Mouse (Mus musculus) heart, embryonic 10.5 days (tissue): ENCODE measurements around the gene Kif19a. TPM values are rescaled to one million over a fixed set of nuclear protein-coding genes. Genes with fewer than 3 reads are reported as not detected.
A peak's percentile ranks its signal among the peaks of the same experiment; 100 is the strongest.

Experiments
- DNase-seq: peaks from one replicate; pipeline ENCODE4 v3.0.0-alpha.2; 2017; ENCODE audit warnings: low spot score
- H3K27ac ChIP-seq: fragments of 300-500 bp; sonication (generic); 2 replicates; pipeline ENCODE4 v1.5.1; 2016; ENCODE audit warnings: mild to moderate bottlenecking
- H3K27me3 ChIP-seq: fragments of 300-500 bp; sonication (generic); 2 replicates; pipeline ENCODE4 v1.6.1; 2016; ENCODE audit warnings: mild to moderate bottlenecking; ENCODE audit not compliant: poor library complexity, insufficient read depth, severe bottlenecking
- H3K36me3 ChIP-seq: fragments of 300-500 bp; sonication (generic); 2 replicates; pipeline ENCODE4 v1.6.1; 2016; ENCODE audit warnings: mild to moderate bottlenecking, moderate library complexity
- H3K4me1 ChIP-seq: fragments of 300-500 bp; sonication (generic); 2 replicates; pipeline ENCODE4 v1.6.1; 2016; ENCODE audit warnings: mild to moderate bottlenecking
- H3K4me3 ChIP-seq: fragments of 300-500 bp; sonication (generic); 2 replicates; pipeline ENCODE4 v1.5.1; 2016; ENCODE audit warnings: mild to moderate bottlenecking, moderate library complexity
- H3K9me3 ChIP-seq: fragments of 300-500 bp; sonication (generic); 2 replicates; pipeline ENCODE4 v1.6.1; 2016; ENCODE audit warnings: mild to moderate bottlenecking, moderate library complexity
- WGBS: fragments of 180-500 bp; shearing (Covaris S2); methylation state at CpG from one replicate; pipeline ENCODE4 v1.1.7; 2016; 5-methylcytosine and 5-hydroxymethylcytosine counted together
- polyA plus RNA-seq: library from polyadenylated mRNA; unstranded; fragments of >200 nt; fragmentation: Nextera tagmentation; extraction: Ambion mirVana; gene quantifications from 2 replicates; pipeline ENCODE4 v1.2.1, GENCODE M21; 2016

Kif19a gene
- polyA plus RNA-seq, 1 experiment from 2014 or later = 0.14 TPM

DNA sequence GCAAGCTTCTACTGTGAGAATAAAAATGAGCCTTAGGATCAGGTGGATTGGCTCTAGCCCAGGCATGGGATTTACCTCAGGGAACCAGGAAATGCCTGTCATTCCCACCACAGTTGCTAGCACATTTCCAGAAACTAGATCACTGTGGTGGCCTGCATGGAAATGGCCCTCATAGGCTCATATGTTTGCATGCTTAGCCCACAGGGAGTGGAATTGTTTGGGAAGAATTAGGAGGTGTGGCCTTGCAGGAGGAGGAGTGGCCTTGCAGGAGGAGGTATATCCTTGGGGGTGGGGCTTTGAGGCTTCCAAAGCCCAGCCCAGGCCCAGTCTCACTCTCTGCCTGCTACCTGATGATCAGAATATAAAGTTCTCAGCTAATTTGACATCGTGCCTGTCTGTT lies 36.7 kb downstream of the Kif19a start:
- no peaks in the 10 kb centered on the region for H3K9me3 ChIP-seq
- no peak overlapping the region for H3K27ac ChIP-seq
- peaks cover 12% of the 10 kb centered on the region for H3K4me1 ChIP-seq
- H3K4me3 ChIP-seq = no peak overlapping the region
- DNase-seq = no peak
- no peaks in the 10 kb centered on the region for H3K36me3 ChIP-seq
- peaks cover 17% of the 10 kb centered on the region; the same call in 1 of the 2 replicates for H3K27me3 ChIP-seq
- 76% methylated on average over 1 of the region's 1 CpGs for WGBS

DNA sequence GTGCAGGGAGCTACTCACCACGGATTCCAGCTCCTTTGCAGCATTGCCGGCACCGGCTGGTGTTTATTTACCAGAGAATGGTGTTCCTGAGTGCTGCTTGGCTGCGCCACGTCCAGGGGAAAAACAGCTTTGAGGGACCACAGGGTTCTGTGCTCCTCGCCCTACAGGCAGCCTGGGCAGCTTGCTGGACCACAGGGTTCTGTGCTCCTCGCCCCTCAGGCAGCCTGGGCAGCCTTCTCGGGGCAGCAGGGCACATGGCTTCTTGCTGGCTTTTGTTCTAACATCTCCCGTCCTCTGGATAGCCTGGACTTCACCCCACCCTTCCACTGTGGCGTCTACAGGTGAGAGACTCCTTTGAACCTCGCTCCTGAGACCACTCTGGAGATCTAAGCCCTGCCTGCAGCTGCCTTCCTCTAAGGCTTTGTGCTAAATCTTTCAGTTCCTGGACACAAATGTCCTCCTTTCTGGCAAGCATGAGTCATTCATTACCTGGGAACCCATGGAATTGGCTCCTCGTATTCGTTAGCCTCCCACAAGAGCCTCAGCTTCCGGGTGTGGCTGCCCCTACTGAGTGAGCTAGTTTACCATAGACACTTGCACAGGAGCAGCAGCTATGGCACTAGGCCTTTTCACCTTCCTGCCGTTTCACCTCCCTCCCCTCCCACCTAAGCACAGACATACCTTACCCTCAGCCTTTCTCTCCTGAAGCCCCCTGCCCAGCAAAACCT lies 37.5 kb downstream of the Kif19a start:
- H3K9me3 ChIP-seq = no peaks in the 10 kb centered on the region
- no peak for DNase-seq
- no peak overlapping the region for H3K27ac ChIP-seq
- H3K4me1 ChIP-seq = peaks cover 18% of the 10 kb centered on the region
- H3K4me3 ChIP-seq = no peak overlapping the region
- H3K27me3 ChIP-seq = 0 out of 2 replicates have a peak, but pooled peaks cover 9% of the 10 kb centered on the region
- 58% methylated on average over 15 of the region's 15 CpGs for WGBS
- no peaks in the 10 kb centered on the region for H3K36me3 ChIP-seq

GRCm38 (mm10) chr11:114803990-114804389 lies 38.8 kb downstream of the Kif19a start:
- WGBS = 55% methylated on average over 8 of the region's 8 CpGs
- H3K36me3 ChIP-seq = no peaks in the 10 kb centered on the region
- no peak overlapping the region for H3K27ac ChIP-seq
- no peaks in the 10 kb centered on the region for H3K9me3 ChIP-seq
- no peak overlapping the region for H3K4me3 ChIP-seq
- DNase-seq = no peak
- peaks cover 24% of the 10 kb centered on the region for H3K4me1 ChIP-seq
- H3K27me3 ChIP-seq = 0 out of 2 replicates have a peak, but pooled peaks cover 9% of the 10 kb centered on the region

- 61% methylated on average over 2 of the region's 2 CpGs for WGBS
- no peak overlapping the region for H3K4me3 ChIP-seq
- H3K4me1 ChIP-seq = peaks cover 27% of the 10 kb centered on the region
- no peak for DNase-seq
- H3K9me3 ChIP-seq = no peaks in the 10 kb centered on the region
- H3K36me3 ChIP-seq = no peaks in the 10 kb centered on the region
- H3K27me3 ChIP-seq = 0 out of 2 replicates have a peak, but pooled peaks cover 9% of the 10 kb centered on the region
- H3K27ac ChIP-seq = no peak overlapping the region
These were observed 41.8 kb downstream of the Kif19a start for GRCm38 (mm10) chr11:114807025-114807424.

DNA sequence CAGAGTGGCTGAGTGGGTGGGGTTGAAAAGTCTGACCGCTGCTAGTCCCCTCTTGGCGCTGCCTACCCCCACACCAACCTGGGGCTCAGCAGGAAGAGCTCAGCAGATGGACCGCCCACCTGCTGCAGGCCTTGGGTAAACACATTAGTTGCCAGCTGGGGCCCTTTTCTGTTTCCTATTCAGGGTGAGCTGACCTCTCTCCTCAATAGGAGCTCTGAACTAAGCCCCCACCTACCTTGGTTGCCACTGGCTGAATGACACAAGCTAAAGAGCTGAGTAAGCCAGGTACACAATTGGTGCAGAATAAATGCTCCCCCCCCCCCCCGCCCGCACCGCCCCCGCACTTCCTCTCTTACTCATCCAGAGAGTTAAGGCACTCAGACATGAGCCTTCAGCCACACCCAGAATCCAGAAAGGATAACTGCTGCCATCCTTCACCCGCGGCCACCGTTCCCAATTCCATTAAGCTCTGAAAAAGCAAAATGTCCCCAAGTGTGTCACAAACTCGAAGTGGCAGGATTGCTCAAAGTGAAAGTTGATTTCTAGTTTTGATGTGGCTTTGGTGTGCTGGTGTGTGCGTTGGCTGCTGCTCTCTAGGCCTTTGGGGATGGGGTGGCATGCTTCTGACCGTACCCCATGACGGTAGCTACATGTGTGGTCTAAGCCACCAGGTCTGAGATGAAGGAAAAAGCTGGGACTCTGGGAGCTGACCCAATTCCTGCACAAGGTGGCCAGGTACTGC lies 42.7 kb downstream of the Kif19a start:
- DNase-seq = no peak

GRCm38 (mm10) chr11:114809371-114809770 lies 44.2 kb downstream of the Kif19a start:
- Histone ChIP-seq H3K36me3 (no peaks in the 10 kb centered on the region), H3K4me3 (no peak overlapping the region), H3K9me3 (no peaks in the 10 kb centered on the region), H3K4me1 (peaks cover 22% of the 10 kb centered on the region), H3K27me3 (no peaks in the 10 kb centered on the region), H3K27ac (no peak overlapping the region)
- DNase-seq = no peak
- 79% methylated on average over 1 of the region's 1 CpGs for WGBS

More for the DNA sequence above, 42.7 kb downstream of the Kif19a start:
- 31% methylated on average over 14 of the region's 14 CpGs for WGBS
- Histone ChIP-seq H3K4me1 (peaks cover 23% of the 10 kb centered on the region), H3K9me3 (no peaks in the 10 kb centered on the region), H3K4me3 (no peak overlapping the region), H3K27me3 (0 out of 2 replicates have a peak, but pooled peaks cover 4% of the 10 kb centered on the region), H3K36me3 (no peaks in the 10 kb centered on the region), H3K27ac (peak overlapping the region; percentile 52; the same call in 1 of the 2 replicates)

DNA sequence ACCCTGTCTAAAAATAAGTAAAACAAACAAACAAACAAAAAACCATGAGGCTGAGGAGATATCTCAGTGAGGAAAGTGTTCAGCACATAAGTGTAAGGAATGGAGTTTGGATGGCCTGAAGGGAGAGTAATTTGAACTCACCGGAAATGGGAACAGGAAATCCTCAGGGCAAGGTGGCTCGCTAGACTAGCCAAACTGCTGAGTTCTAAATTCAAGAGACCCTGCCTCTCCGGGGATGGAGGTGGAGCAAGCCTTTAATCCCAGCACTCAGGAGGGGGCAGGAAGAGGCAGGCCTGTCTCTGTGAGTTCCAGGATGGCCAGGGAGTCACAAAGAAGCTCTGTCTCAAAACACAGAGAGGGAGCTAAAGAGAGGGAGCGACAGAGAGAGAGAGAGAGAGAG lies 45.2 kb downstream of the Kif19a start:
- Histone ChIP-seq H3K36me3 (no peaks in the 10 kb centered on the region), H3K27me3 (no peaks in the 10 kb centered on the region), H3K4me1 (peaks cover 32% of the 10 kb centered on the region), H3K27ac (peak overlapping the region; percentile 39; the same call in 1 of the 2 replicates), H3K4me3 (no peak overlapping the region), H3K9me3 (no peaks in the 10 kb centered on the region)
- 21% methylated on average over 4 of the region's 4 CpGs for WGBS
- DNase-seq = no peak

- H3K4me3 ChIP-seq = no peak overlapping the region
- DNase-seq = peak; percentile 93
- peaks cover 29% of the 10 kb centered on the region for H3K4me1 ChIP-seq
- no peaks in the 10 kb centered on the region for H3K27me3 ChIP-seq
- H3K9me3 ChIP-seq = no peaks in the 10 kb centered on the region
- H3K27ac ChIP-seq = peak overlapping the region; percentile 70
- H3K36me3 ChIP-seq = no peaks in the 10 kb centered on the region
- 14% methylated on average over 6 of the region's 6 CpGs for WGBS
These were observed 47.6 kb downstream of the Kif19a start for GRCm38 (mm10) chr11:114812731-114813240.

- 51% methylated on average over 11 of the region's 11 CpGs for WGBS
- Histone ChIP-seq H3K4me1 (peaks cover 34% of the 10 kb centered on the region), H3K4me3 (no peak overlapping the region), H3K9me3 (no peaks in the 10 kb centered on the region), H3K27me3 (no peaks in the 10 kb centered on the region), H3K36me3 (no peaks in the 10 kb centered on the region), H3K27ac (peak overlapping the region; percentile 79)
- peak; percentile 90 for DNase-seq
These were observed 49.8 kb downstream of the Kif19a start for GRCm38 (mm10) chr11:114814873-114815592.

DNA sequence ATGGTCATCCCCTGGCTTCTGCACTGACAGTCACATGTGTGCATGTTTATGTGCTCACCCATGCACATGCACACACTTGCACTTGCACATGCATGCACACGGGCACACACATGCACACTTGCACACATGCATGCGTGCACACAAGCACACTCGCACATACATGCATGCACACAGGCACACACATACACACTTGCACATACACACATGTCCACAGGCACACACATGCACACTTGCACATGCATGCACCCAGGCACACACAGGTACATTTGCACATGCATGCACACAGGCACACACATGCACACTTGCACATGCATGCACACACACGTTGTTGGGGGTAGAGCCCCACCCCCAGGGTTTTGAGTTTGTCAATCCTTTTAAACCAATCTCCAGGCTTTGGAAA lies 51.7 kb downstream of the Kif19a start:
- H3K4me1 ChIP-seq = peaks cover 36% of the 10 kb centered on the region
- WGBS = 85% methylated on average over 4 of the region's 4 CpGs

DNA sequence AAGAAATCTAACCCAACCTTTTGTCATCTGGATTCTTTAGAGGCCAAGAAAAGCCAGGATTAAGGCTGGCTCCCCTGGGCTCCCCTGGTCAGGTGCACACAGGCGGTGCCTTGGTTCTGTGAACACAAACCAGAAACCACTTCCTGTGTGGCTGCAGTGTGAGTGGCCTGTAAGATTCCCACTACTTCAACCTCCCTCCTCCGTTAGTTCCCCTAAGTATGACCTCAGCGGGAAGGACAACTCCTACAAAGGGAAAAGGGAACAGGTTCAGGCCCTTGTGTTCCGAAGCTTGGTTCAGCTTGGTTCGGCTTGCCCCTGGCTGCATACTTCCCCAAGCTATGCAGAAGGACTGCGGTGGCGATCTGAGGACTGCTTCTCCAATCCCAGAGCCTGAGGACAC lies 53.0 kb downstream of the Kif19a start:
- no peak overlapping the region for H3K4me3 ChIP-seq
- 89% methylated on average over 7 of the region's 7 CpGs for WGBS
- H3K27me3 ChIP-seq = no peaks in the 10 kb centered on the region
- no peak for DNase-seq
- H3K9me3 ChIP-seq = no peaks in the 10 kb centered on the region
- peaks cover 38% of the 10 kb centered on the region for H3K4me1 ChIP-seq
- no peaks in the 10 kb centered on the region for H3K36me3 ChIP-seq
- H3K27ac ChIP-seq = peak overlapping the region; percentile 13; the same call in 1 of the 2 replicates

More for the DNA sequence above, 51.7 kb downstream of the Kif19a start:
- H3K9me3 ChIP-seq = no peaks in the 10 kb centered on the region
- no peak overlapping the region for H3K27ac ChIP-seq
- H3K4me3 ChIP-seq = no peak overlapping the region
- DNase-seq = no peak
- no peaks in the 10 kb centered on the region for H3K36me3 ChIP-seq
- H3K27me3 ChIP-seq = no peaks in the 10 kb centered on the region

GRCm38 (mm10) chr11:114819110-114819509 lies 53.9 kb downstream of the Kif19a start:
- Histone ChIP-seq H3K27ac (peak overlapping the region; percentile 71; the same call in 1 of the 2 replicates), H3K36me3 (no peaks in the 10 kb centered on the region), H3K27me3 (peaks cover 3% of the 10 kb centered on the region; the same call in 1 of the 2 replicates), H3K9me3 (no peaks in the 10 kb centered on the region), H3K4me1 (peaks cover 48% of the 10 kb centered on the region), H3K4me3 (no peak overlapping the region)
- no peak for DNase-seq
- 50% methylated on average over 2 of the region's 2 CpGs for WGBS
